18 mouse cellular contexts compared by ENCODE assay signal in genomic region chr1:41888966-41889365, GRCm38 (mm10).
A peak's percentile ranks its signal among the peaks of the same experiment; 100 is the strongest.
DNase-seq lines count a peak whose midpoint lies in the region; ATAC-seq and TF ChIP-seq lines count a peak whose summit lies in the region.
"Had no signal": no experiment of that assay in that cellular context is flagged by ENCODE, and none has a peak within 500 bp of the region (broad histone marks: within the 10 kb centered on the region; RNA-seq: fewer than 3 reads in every experiment).

No protein-coding gene starts in this region.

- H3K36me3 ChIP-seq in kidney, adult 2 months (ENCODE audit: control insufficient read depth, insufficient read depth, low read length) = no peaks in the 10 kb centered on the region
- no peaks in the 10 kb centered on the region for H3K36me3 ChIP-seq in kidney, embryonic 15.5 days
- no peaks in the 10 kb centered on the region for H3K36me3 ChIP-seq in forebrain, embryonic 10.5 days (replicated peaks)
- H3K36me3 ChIP-seq: embryonic facial prominence, embryonic 13.5 days; intestine, embryonic 15.5 days; liver, embryonic 12.5 days; midbrain, embryonic 13.5 days had no signal

- DNase-seq in kidney, adult 2 months = peak; percentile 40
- peak; percentile 41 for DNase-seq in brain, embryonic 14.5 days (ENCODE audit: low read depth)
- no peak for DNase-seq in forebrain, embryonic 10.5 days (ENCODE audit: extremely low spot score, low spot score)
- DNase-seq in forelimb bud, embryonic 11.5 days (ENCODE audit: low read depth, low spot score) = peak; percentile 24
- no peak for DNase-seq in adrenal gland, postnatal 4 days (ENCODE audit: low spot score in 2 of 2)
- DNase-seq: adrenal gland, adult 2 months; cerebellum, adult 11-12 months; cerebellum, postnatal 25 days; heart, postnatal 4 days; right cerebral cortex, postnatal 14 days had no signal

- H3K9me3 ChIP-seq in kidney, embryonic 15.5 days (replicated peaks) = no peaks in the 10 kb centered on the region
- H3K9me3 ChIP-seq in forebrain, embryonic 10.5 days = no peaks in the 10 kb centered on the region
- H3K9me3 ChIP-seq: embryonic facial prominence, embryonic 13.5 days; intestine, embryonic 15.5 days; liver, embryonic 12.5 days; midbrain, embryonic 13.5 days had no signal

- ATAC-seq in kidney, embryonic 15.5 days (replicated peaks; ENCODE audit: low FRiP score) = no peak
- no peak for ATAC-seq in CD4-positive, CD25-positive, alpha-beta regulatory T cell, adult 4 months
- ATAC-seq: liver, embryonic 12.5 days had no signal

- no peak overlapping the region for H3K27ac ChIP-seq in kidney, adult 2 months (ENCODE audit: insufficient read depth, low read depth, low read length)
- no peak overlapping the region for H3K27ac ChIP-seq in kidney, embryonic 15.5 days
- H3K27ac ChIP-seq in forebrain, embryonic 10.5 days = peak overlapping the region; percentile 65
- H3K27ac ChIP-seq: intestine, embryonic 15.5 days; liver, embryonic 12.5 days; stomach, postnatal 0 days had no signal

- no peak for TF ChIP-seq POLR2A in kidney, adult 2 months (IDR thresholded peaks at IDR 0.05; ENCODE audit: low read depth, low read length)
- no peak for TF ChIP-seq POLR2A in brain, embryonic 14.5 days (IDR thresholded peaks at IDR 0.05; ENCODE audit: borderline replicate concordance, extremely low read depth, insufficient read depth, insufficient read length, poor library complexity, severe bottlenecking)

- H3K27me3 ChIP-seq in kidney, adult 2 months (replicated peaks; ENCODE audit: control insufficient read depth, insufficient read depth, low read length) = no peaks in the 10 kb centered on the region
- H3K27me3 ChIP-seq in kidney, embryonic 15.5 days = no peaks in the 10 kb centered on the region
- H3K27me3 ChIP-seq in forebrain, embryonic 10.5 days (ENCODE audit: poor library complexity, severe bottlenecking) = peaks cover 5% of the 10 kb centered on the region; the same call in 1 of the 2 replicates
- H3K27me3 ChIP-seq: embryonic facial prominence, embryonic 13.5 days; intestine, embryonic 15.5 days; liver, embryonic 12.5 days; midbrain, embryonic 13.5 days had no signal

- H3K4me3 ChIP-seq in kidney, adult 2 months (ENCODE audit: insufficient read depth, low read depth, low read length) = no peak overlapping the region
- H3K4me3 ChIP-seq in kidney, embryonic 15.5 days (replicated peaks) = no peak overlapping the region
- H3K4me3 ChIP-seq in forebrain, embryonic 10.5 days = no peak overlapping the region
- H3K4me3 ChIP-seq: embryonic facial prominence, embryonic 13.5 days; intestine, embryonic 15.5 days; liver, embryonic 12.5 days; midbrain, embryonic 13.5 days; myocyte had no signal

- 48% methylated on average over 5 of the region's 5 CpGs for WGBS in kidney, adult 2 months
- 47% methylated on average over 5 of the region's 5 CpGs for WGBS in kidney, embryonic 15.5 days
- 47% methylated on average over 5 of the region's 5 CpGs for WGBS in forebrain, embryonic 10.5 days

- H3K9ac ChIP-seq in kidney, embryonic 15.5 days = no peak overlapping the region
- H3K9ac ChIP-seq: embryonic facial prominence, embryonic 13.5 days; intestine, embryonic 15.5 days; liver, embryonic 12.5 days; midbrain, embryonic 13.5 days had no signal

- no peak for TF ChIP-seq CTCF in kidney, adult 2 months (conservative IDR thresholded peaks at IDR 0.05; ENCODE audit: insufficient read depth, insufficient read length, low read depth, low read length)
- TF ChIP-seq CTCF in brain, embryonic 14.5 days (IDR thresholded peaks at IDR 0.05; ENCODE audit: borderline replicate concordance, extremely low read depth, insufficient read depth, insufficient read length) = no peak

- H3K4me2 ChIP-seq in kidney, embryonic 15.5 days = no peak overlapping the region
- H3K4me2 ChIP-seq: intestine, embryonic 15.5 days; liver, embryonic 12.5 days; midbrain, embryonic 13.5 days had no signal

- no peaks in the 10 kb centered on the region for H3K4me1 ChIP-seq in kidney, adult 2 months (ENCODE audit: control insufficient read depth, insufficient read depth, low read length)
- peaks cover 16% of the 10 kb centered on the region for H3K4me1 ChIP-seq in kidney, embryonic 15.5 days
- peaks cover 68% of the 10 kb centered on the region for H3K4me1 ChIP-seq in forebrain, embryonic 10.5 days
- H3K4me1 ChIP-seq: liver, embryonic 12.5 days had no signal

Comparison
In these comparisons a context has a peak if more than half of its experiments do, and no peak if none do; other contexts are left out.
1. DNase-seq: peak in kidney, adult 2 months (single experiment), brain, embryonic 14.5 days (single experiment) and forelimb bud, embryonic 11.5 days (single experiment); none in forebrain, embryonic 10.5 days (single experiment) and adrenal gland, postnatal 4 days (0 of 2).